Mouse (Mus musculus) midbrain, embryonic 16.5 days (tissue): Measurements from ENCODE around the gene Spsb2. TPM values are rescaled to one million over a fixed set of nuclear protein-coding genes. Genes with fewer than 3 reads are reported as not detected.
"Not testable (repeated sequence)": the region's sequence is repeated elsewhere in the genome, so short reads cannot be mapped to it uniquely, and the experiment has no call there.

Source experiments
- ATAC-seq: fragments of 200-750 bp; cut with Nextera tagmentation; 2 replicates; pipeline ENCODE4 v1.8.0; 2017; ENCODE audit warnings: moderate TSS enrichment
- H3K27ac ChIP-seq: fragments of 300-500 bp; sonication (generic); 2 replicates; pipeline ENCODE4 v1.5.1; 2014; ENCODE audit warnings: mild to moderate bottlenecking, low read length, mixed read lengths
- H3K27me3 ChIP-seq: fragments of 300-500 bp; sonication (generic); 2 replicates; pipeline ENCODE4 v1.6.1; 2014; ENCODE audit warnings: low read depth, low read length, mixed read lengths; ENCODE audit not compliant: control insufficient read depth, insufficient read depth
- H3K36me3 ChIP-seq: fragments of 300-500 bp; sonication (generic); 2 replicates; pipeline ENCODE4 v1.6.1; 2014; ENCODE audit warnings: mild to moderate bottlenecking, low read length, moderate library complexity, mixed read lengths; ENCODE audit not compliant: control insufficient read depth, insufficient read depth
- H3K4me1 ChIP-seq: fragments of 300-500 bp; sonication (generic); 2 replicates; pipeline ENCODE4 v1.6.1; 2014; ENCODE audit warnings: mild to moderate bottlenecking, low read length, mixed read lengths; ENCODE audit not compliant: control insufficient read depth, insufficient read depth
- H3K4me2 ChIP-seq: fragments of 300-500 bp; sonication (generic); 2 replicates; pipeline ENCODE4 v1.6.1; 2014; ENCODE audit warnings: mild to moderate bottlenecking, low read length, mixed read lengths
- H3K4me3 ChIP-seq: fragments of 300-500 bp; sonication (generic); 2 replicates; pipeline ENCODE4 v1.5.1; 2014; ENCODE audit warnings: low read depth, mild to moderate bottlenecking, low read length, moderate library complexity, mixed read lengths
- H3K9ac ChIP-seq: fragments of 300-500 bp; sonication (generic); 2 replicates; pipeline ENCODE4 v1.6.1; 2014; ENCODE audit warnings: low read depth, low read length, mixed read lengths
- H3K9me3 ChIP-seq: fragments of 300-500 bp; sonication (generic); replicated peaks from 2 replicates; pipeline ENCODE4 v1.6.1; 2014; ENCODE audit warnings: mild to moderate bottlenecking, low read length, mixed read lengths; ENCODE audit not compliant: control insufficient read depth, poor library complexity, severe bottlenecking
- WGBS: fragments of 180-500 bp; shearing (Covaris S2); extraction: QIAGEN DNeasy Blood & Tissue Kit; methylation state at CpG from one replicate; pipeline ENCODE4 v1.1.7; 2014; 5-methylcytosine and 5-hydroxymethylcytosine counted together
- polyA plus RNA-seq: library from polyadenylated mRNA; unstranded; fragments of >200 nt; fragmentation: Nextera tagmentation; extraction: Ambion mirVana; gene quantifications from 2 replicates; pipeline ENCODE4 v1.2.1, GENCODE M21; 2015

The Spsb2 gene
- polyA plus RNA-seq, 1 experiment from 2014 or later = 10.1 TPM

- no peak overlapping the region for H3K4me2 ChIP-seq
- H3K36me3 ChIP-seq = peaks cover 49% of the 10 kb centered on the region
- 94% methylated on average over 8 of the region's 8 CpGs for WGBS
- H3K27me3 ChIP-seq = no peaks in the 10 kb centered on the region
- ATAC-seq = no peak
- H3K27ac ChIP-seq = no peak overlapping the region
- no peaks in the 10 kb centered on the region for H3K9me3 ChIP-seq
- H3K4me1 ChIP-seq = peaks cover 10% of the 10 kb centered on the region
- no peak overlapping the region for H3K9ac ChIP-seq
- H3K4me3 ChIP-seq = no peak overlapping the region
These were observed 9.1 kb downstream of the Spsb2 start for GRCm38 (mm10) chr6:124817563-124817962.

- no peaks in the 10 kb centered on the region for H3K27me3 ChIP-seq
- ATAC-seq = no peak
- peaks cover 8% of the 10 kb centered on the region; the same call in 1 of the 2 replicates for H3K4me1 ChIP-seq
- H3K9ac ChIP-seq = no peak overlapping the region
- H3K27ac ChIP-seq = no peak overlapping the region
- no peak overlapping the region for H3K4me2 ChIP-seq
- 97% methylated on average over 8 of the region's 8 CpGs for WGBS
- no peak overlapping the region for H3K4me3 ChIP-seq
- H3K36me3 ChIP-seq = peaks cover 53% of the 10 kb centered on the region
- H3K9me3 ChIP-seq = no peaks in the 10 kb centered on the region
These were observed 9.5 kb downstream of the Spsb2 start for GRCm38 (mm10) chr6:124817971-124818370.

- 92% methylated on average over 5 of the region's 5 CpGs for WGBS
- Histone ChIP-seq H3K27ac (no peak overlapping the region), H3K4me1 (no peaks in the 10 kb centered on the region), H3K9ac (no peak overlapping the region), H3K4me2 (no peak overlapping the region), H3K27me3 (no peaks in the 10 kb centered on the region), H3K4me3 (no peak overlapping the region), H3K9me3 (no peaks in the 10 kb centered on the region), H3K36me3 (peaks cover 79% of the 10 kb centered on the region)
- no peak for ATAC-seq
These were observed 12.4 kb downstream of the Spsb2 start for GRCm38 (mm10) chr6:124820891-124821290.

- Histone ChIP-seq H3K27me3 (no peaks in the 10 kb centered on the region), H3K4me3 (no peak overlapping the region), H3K4me1 (no peaks in the 10 kb centered on the region; the same call in 1 of the 2 replicates), H3K36me3 (peaks cover 79% of the 10 kb centered on the region), H3K9me3 (no peaks in the 10 kb centered on the region), H3K4me2 (no peak overlapping the region), H3K9ac (no peak overlapping the region), H3K27ac (no peak overlapping the region)
- 91% methylated on average over 4 of the region's 4 CpGs for WGBS
- ATAC-seq = no peak
These were observed 13.6 kb downstream of the Spsb2 start for GRCm38 (mm10) chr6:124822049-124822448.

- H3K9ac ChIP-seq = peak overlapping the region; percentile 71
- H3K27ac ChIP-seq = peak overlapping the region; percentile 83
- no peak for ATAC-seq
- H3K27me3 ChIP-seq = no peaks in the 10 kb centered on the region
- H3K4me1 ChIP-seq = peaks cover 16% of the 10 kb centered on the region
- no peaks in the 10 kb centered on the region for H3K9me3 ChIP-seq
- H3K4me3 ChIP-seq = peak overlapping the region; percentile 48
- 20% methylated on average over 10 of the region's 10 CpGs for WGBS
- peak overlapping the region; percentile 87 for H3K4me2 ChIP-seq
- H3K36me3 ChIP-seq = peaks cover 28% of the 10 kb centered on the region
These were observed 19.7 kb downstream of the Spsb2 start for GRCm38 (mm10) chr6:124828101-124828592.

- peak within 1 kb of the TSS; percentile 87 for H3K4me2 ChIP-seq
- peak within 1 kb of the TSS; percentile 83 for H3K27ac ChIP-seq
- H3K4me1 ChIP-seq = peaks cover 16% of the 10 kb centered on the region
- peaks cover 20% of the 10 kb centered on the region for H3K36me3 ChIP-seq
- WGBS = under 1% methylated on average over 55 of the region's 55 CpGs
- ATAC-seq = peak; percentile 96
- peak within 1 kb of the TSS; percentile 48 for H3K4me3 ChIP-seq
- no peaks in the 10 kb centered on the region for H3K27me3 ChIP-seq
- no peaks in the 10 kb centered on the region for H3K9me3 ChIP-seq
- H3K9ac ChIP-seq = peak within 1 kb of the TSS; percentile 71
These were observed 20.7 kb downstream of the Spsb2 start, which contains the start of the genes Usp5 and Cdca3 for GRCm38 (mm10) chr6:124828868-124829798. Usp5 (minus strand) TSS chr6:124829484. Cdca3 (plus strand) TSS chr6:124829547.

- peak; percentile 91 for ATAC-seq
- Histone ChIP-seq H3K27me3 (no peaks in the 10 kb centered on the region), H3K9me3 (no peaks in the 10 kb centered on the region), H3K27ac (peak overlapping the region; percentile 81), H3K4me1 (peaks cover 16% of the 10 kb centered on the region), H3K4me3 (peak overlapping the region; percentile 48), H3K36me3 (peaks cover 12% of the 10 kb centered on the region), H3K4me2 (peak overlapping the region; percentile 65), H3K9ac (peak overlapping the region; percentile 59)
- WGBS = under 1% methylated on average over 38 of the region's 38 CpGs
These were observed 21.6 kb downstream of the Spsb2 start for GRCm38 (mm10) chr6:124829799-124830700.

- H3K4me3 ChIP-seq, H3K9ac ChIP-seq, H3K9me3 ChIP-seq, ATAC-seq, H3K36me3 ChIP-seq, H3K27ac ChIP-seq, H3K4me2 ChIP-seq, H3K27me3 ChIP-seq: not testable (repeated sequence)
- peaks cover 16% of the 10 kb centered on the region for H3K4me1 ChIP-seq
- WGBS = 96% methylated on average over 4 of the region's 4 CpGs
These were observed 22.7 kb downstream of the Spsb2 start for GRCm38 (mm10) chr6:124831199-124831598.
